8 mouse cellular contexts compared by ENCODE assay signal in genomic region chr15:97089526-97089925, GRCm38 (mm10). TPM values are rescaled to one million over a fixed set of nuclear protein-coding genes. Genes with fewer than 3 reads are reported as not detected.
DNase-seq lines count a peak whose midpoint lies in the region; ATAC-seq and TF ChIP-seq lines count a peak whose summit lies in the region.

No protein-coding gene starts in this region.

- TF ChIP-seq EP300 in liver, postnatal 0 days (IDR thresholded peaks at IDR 0.05; ENCODE audit: low read depth) = no peak

- 8% methylated on average over 6 of the region's 6 CpGs for WGBS in midbrain, embryonic 10.5 days
- 13% methylated on average over 6 of the region's 6 CpGs for WGBS in midbrain, embryonic 15.5 days
- 32% methylated on average over 6 of the region's 6 CpGs for WGBS in liver, postnatal 0 days (ENCODE audit: insufficient replicate concordance)
- 19% methylated on average over 6 of the region's 6 CpGs for WGBS in stomach, embryonic 14.5 days

- no peak for ATAC-seq in midbrain, embryonic 15.5 days (replicated peaks)
- ATAC-seq in liver, postnatal 0 days = peak; percentile 73
- ATAC-seq in stomach, embryonic 14.5 days (ENCODE audit: insufficient number of reproducible peaks, insufficient read depth, low FRiP score, low read depth) = peak; percentile 51; the same call in 1 of the 2 replicates

- H3K4me3 ChIP-seq in midbrain, embryonic 10.5 days = peak overlapping the region; percentile 7; the same call in 1 of the 2 replicates
- no peak overlapping the region for H3K4me3 ChIP-seq in midbrain, embryonic 15.5 days
- H3K4me3 ChIP-seq in liver, postnatal 0 days (ENCODE audit: low read depth, low read length) = no peak overlapping the region
- no peak overlapping the region for H3K4me3 ChIP-seq in stomach, embryonic 14.5 days (ENCODE audit: low read depth, low read length)

- no peak for TF ChIP-seq CTCF in liver, postnatal 0 days (IDR thresholded peaks at IDR 0.05; ENCODE audit: low read depth)

- peak; percentile 55 for DNase-seq in midbrain, embryonic 10.5 days (ENCODE audit: low spot score)
- DNase-seq in gastrocnemius, postnatal 36 days = peak; percentile 30 to 41
- DNase-seq in liver, postnatal 0 days = peak; percentile 49
- no peak for DNase-seq in layer of hippocampus, adult 18-20 months (ENCODE audit: low spot score in 2 of 2)
- DNase-seq in thymus, postnatal 0 days (ENCODE audit: low spot score) = no peak
- no peak for DNase-seq in thymus, postnatal 14 days

- no peak overlapping the region for H3K9ac ChIP-seq in midbrain, embryonic 15.5 days
- no peak overlapping the region for H3K9ac ChIP-seq in liver, postnatal 0 days (replicated peaks)
- no peak overlapping the region for H3K9ac ChIP-seq in stomach, embryonic 14.5 days (replicated peaks; ENCODE audit: low read depth, low read length)

- no peak overlapping the region for H3K4me2 ChIP-seq in midbrain, embryonic 15.5 days
- H3K4me2 ChIP-seq in liver, postnatal 0 days (ENCODE audit: low read depth, low read length) = peak overlapping the region; percentile 48
- H3K4me2 ChIP-seq in stomach, embryonic 14.5 days (replicated peaks; ENCODE audit: low read depth, low read length) = peak overlapping the region; percentile 18; the same call in 1 of the 2 replicates

- peaks cover 14% of the 10 kb centered on the region for H3K4me1 ChIP-seq in midbrain, embryonic 10.5 days
- H3K4me1 ChIP-seq in midbrain, embryonic 15.5 days = 0 out of 2 replicates have a peak, but pooled peaks cover 4% of the 10 kb centered on the region
- peaks cover 6% of the 10 kb centered on the region; the same call in 1 of the 2 replicates for H3K4me1 ChIP-seq in liver, postnatal 0 days (ENCODE audit: insufficient read depth)
- H3K4me1 ChIP-seq in stomach, embryonic 14.5 days (ENCODE audit: control insufficient read depth, insufficient read depth, low read length) = peaks cover 9% of the 10 kb centered on the region; the same call in 1 of the 2 replicates

- peak overlapping the region; percentile 74 for H3K27ac ChIP-seq in midbrain, embryonic 10.5 days (replicated peaks)
- H3K27ac ChIP-seq in midbrain, embryonic 15.5 days = no peak overlapping the region
- 0 out of 2 replicates have a peak overlapping the region, but pooled peaks have one; percentile 22 for H3K27ac ChIP-seq in liver, postnatal 0 days (ENCODE audit: low read depth)
- no peak overlapping the region for H3K27ac ChIP-seq in stomach, embryonic 14.5 days (ENCODE audit: low read length)

- intact Hi-C loops in gastrocnemius, postnatal 36 days (cut with DNase I) = no loop called here

- H3K27me3 ChIP-seq in midbrain, embryonic 10.5 days (ENCODE audit: low read depth, poor library complexity, severe bottlenecking) = no peaks in the 10 kb centered on the region
- H3K27me3 ChIP-seq in midbrain, embryonic 15.5 days (replicated peaks) = no peaks in the 10 kb centered on the region
- H3K27me3 ChIP-seq in liver, postnatal 0 days (ENCODE audit: insufficient read depth, low read length) = no peaks in the 10 kb centered on the region
- H3K27me3 ChIP-seq in stomach, embryonic 14.5 days (ENCODE audit: control insufficient read depth, insufficient read depth, low read length) = no peaks in the 10 kb centered on the region

- no peaks in the 10 kb centered on the region for H3K36me3 ChIP-seq in midbrain, embryonic 10.5 days
- no peaks in the 10 kb centered on the region for H3K36me3 ChIP-seq in midbrain, embryonic 15.5 days (replicated peaks)
- H3K36me3 ChIP-seq in liver, postnatal 0 days (replicated peaks; ENCODE audit: insufficient read depth, low read length) = no peaks in the 10 kb centered on the region
- no peaks in the 10 kb centered on the region for H3K36me3 ChIP-seq in stomach, embryonic 14.5 days (ENCODE audit: control insufficient read depth, insufficient read depth, low read length)

- no peaks in the 10 kb centered on the region for H3K9me3 ChIP-seq in midbrain, embryonic 10.5 days (replicated peaks)
- no peaks in the 10 kb centered on the region for H3K9me3 ChIP-seq in midbrain, embryonic 15.5 days
- H3K9me3 ChIP-seq in liver, postnatal 0 days (ENCODE audit: low read length) = no peaks in the 10 kb centered on the region
- H3K9me3 ChIP-seq in stomach, embryonic 14.5 days (ENCODE audit: control insufficient read depth, low read depth, low read length) = no peaks in the 10 kb centered on the region

RNA-seq across cellular contexts. Expression of gene Slc38a4, which starts 33.8 kb away (rescaled TPM):
- 24.4 and 27.3 TPM in 2 replicates for polyA plus RNA-seq in midbrain, embryonic 10.5 days (2016; fragmentation: Nextera tagmentation; extraction: Ambion mirVana)
- 4.1 TPM in 2 replicates for polyA plus RNA-seq in midbrain, embryonic 15.5 days (2015; fragmentation: Nextera tagmentation; extraction: Ambion mirVana)
- total RNA-seq in gastrocnemius, postnatal 36 days (2021) = 100 to 1,000 TPM; 156 to 217 TPM
- polyA plus RNA-seq in liver, postnatal 0 days (2015; fragmentation: Nextera tagmentation; extraction: Ambion mirVana) = 295 and 302 TPM in 2 replicates
- 59.1 and 72.9 TPM in 2 replicates for polyA plus RNA-seq in stomach, embryonic 14.5 days (2014; fragmentation: Nextera tagmentation; extraction: Ambion mirVana)
- total RNA-seq in layer of hippocampus, adult 18-20 months (2021) = under 1 TPM; 0.57 to 0.79 TPM
- 7.3 and 7.9 TPM in 2 replicates for polyA plus RNA-seq in thymus, postnatal 0 days (2015; fragmentation: Nextera tagmentation; extraction: Ambion mirVana)

Comparison
In these comparisons a context has a peak if more than half of its experiments do, and no peak if none do; other contexts are left out.
1. H3K27ac ChIP-seq: peak in midbrain, embryonic 10.5 days (single experiment) and liver, postnatal 0 days (single experiment); none in midbrain, embryonic 15.5 days (single experiment) and stomach, embryonic 14.5 days (single experiment).
2. DNase-seq: peak in midbrain, embryonic 10.5 days (single experiment), gastrocnemius, postnatal 36 days (2 of 2) and liver, postnatal 0 days (single experiment); none in layer of hippocampus, adult 18-20 months (0 of 2), thymus, postnatal 0 days (single experiment) and thymus, postnatal 14 days (single experiment).